In the genomic region with DNA sequence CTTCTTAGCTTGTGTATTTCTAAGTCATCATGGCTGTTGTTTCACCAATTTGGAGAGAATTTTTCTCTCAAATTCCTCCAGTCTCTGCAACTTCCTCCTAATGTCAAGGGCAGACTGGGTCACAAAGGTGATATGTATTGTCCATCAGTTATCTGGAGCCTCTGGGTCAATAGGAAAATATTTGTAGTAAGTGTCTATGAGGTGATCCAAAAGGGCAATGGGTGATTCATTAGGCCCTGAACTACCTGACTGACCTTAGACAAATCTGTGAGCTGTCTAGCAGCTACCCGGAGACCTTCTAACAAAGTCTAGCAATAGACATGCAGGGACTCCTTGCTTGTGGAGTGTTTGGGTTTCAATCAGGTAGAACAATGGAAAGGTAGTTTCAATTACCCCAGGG, we compare ENCODE assay signal across 36 mouse cellular contexts. TPM values are rescaled to one million over a fixed set of nuclear protein-coding genes. Genes with fewer than 3 reads are reported as not detected.
"Had no signal": no experiment of that assay in that cellular context is flagged by ENCODE, and none has a peak within 500 bp of the region (broad histone marks: within the 10 kb centered on the region; RNA-seq: fewer than 3 reads in every experiment).

No protein-coding gene starts in this region.

- H3K27me3 ChIP-seq: embryonic facial prominence, embryonic 12.5 days; embryonic facial prominence, embryonic 13.5 days; embryonic facial prominence, embryonic 15.5 days; forebrain, embryonic 12.5 days; forebrain, embryonic 13.5 days; forebrain, embryonic 15.5 days had no signal

- ATAC-seq: forebrain, embryonic 13.5 days; forebrain, embryonic 14.5 days; forebrain, embryonic 15.5 days; forebrain, embryonic 16.5 days; forebrain, postnatal 0 days had no signal

- H3K4me1 ChIP-seq: embryonic facial prominence, embryonic 10.5 days; embryonic facial prominence, embryonic 12.5 days; embryonic facial prominence, embryonic 13.5 days; embryonic facial prominence, embryonic 15.5 days; forebrain, embryonic 10.5 days; forebrain, embryonic 12.5 days; forebrain, embryonic 13.5 days; forebrain, embryonic 15.5 days had no signal

- H3K4me2 ChIP-seq: embryonic facial prominence, embryonic 12.5 days; embryonic facial prominence, embryonic 13.5 days; embryonic facial prominence, embryonic 15.5 days; forebrain, embryonic 12.5 days; forebrain, embryonic 13.5 days; forebrain, embryonic 15.5 days had no signal

- DNase-seq: cerebellum, adult 8-10 months; cerebellum, adult 9-10 months; cerebellum, adult 9-11 months; cerebellum, postnatal 14 days; cerebellum, postnatal 25 days; cerebellum, postnatal 36 days; embryo, embryonic 11 days; forebrain, postnatal 0 days; gastrocnemius, adult 2 months; gastrocnemius, postnatal 10 days; gastrocnemius, postnatal 14 days; gastrocnemius, postnatal 25 days; gastrocnemius, postnatal 36 days; heart, adult 18-20 months; heart, adult 2 months had no signal

- H3K27ac ChIP-seq: embryonic facial prominence, embryonic 10.5 days; embryonic facial prominence, embryonic 12.5 days; embryonic facial prominence, embryonic 13.5 days; embryonic facial prominence, embryonic 15.5 days; forebrain, embryonic 10.5 days; forebrain, embryonic 12.5 days; forebrain, embryonic 13.5 days; forebrain, embryonic 15.5 days; gastrocnemius, adult 2 months; heart, adult 2 months had no signal

- H3K4me3 ChIP-seq: embryonic facial prominence, embryonic 10.5 days; embryonic facial prominence, embryonic 12.5 days; embryonic facial prominence, embryonic 13.5 days; embryonic facial prominence, embryonic 15.5 days; erythroblast, embryonic 14.5 days; forebrain, embryonic 10.5 days; forebrain, embryonic 12.5 days; forebrain, embryonic 13.5 days; forebrain, embryonic 15.5 days; gastrocnemius, adult 2 months; heart, adult 2 months had no signal

- H3K9me3 ChIP-seq: embryonic facial prominence, embryonic 10.5 days; embryonic facial prominence, embryonic 12.5 days; embryonic facial prominence, embryonic 13.5 days; embryonic facial prominence, embryonic 15.5 days; forebrain, embryonic 10.5 days; forebrain, embryonic 12.5 days; forebrain, embryonic 13.5 days; forebrain, embryonic 15.5 days had no signal

- H3K36me3 ChIP-seq: embryonic facial prominence, embryonic 10.5 days; embryonic facial prominence, embryonic 12.5 days; embryonic facial prominence, embryonic 13.5 days; embryonic facial prominence, embryonic 15.5 days; forebrain, embryonic 10.5 days; forebrain, embryonic 12.5 days; forebrain, embryonic 15.5 days had no signal

- H3K9ac ChIP-seq: embryonic facial prominence, embryonic 12.5 days; embryonic facial prominence, embryonic 13.5 days; embryonic facial prominence, embryonic 15.5 days; forebrain, embryonic 12.5 days; forebrain, embryonic 13.5 days; forebrain, embryonic 15.5 days; forebrain, postnatal 0 days had no signal

RNA-seq across cellular contexts. Expression of a gene that starts 40.9 kb away (rescaled TPM):
- total RNA-seq: common myeloid progenitor, adult 5-6 weeks; gastrocnemius, adult 18-20 months; gastrocnemius, adult 2 months; gastrocnemius, adult 8-10 months; gastrocnemius, postnatal 10 days; gastrocnemius, postnatal 14 days; gastrocnemius, postnatal 25 days; gastrocnemius, postnatal 36 days; gastrocnemius, postnatal 4 days; granulocyte monocyte progenitor cell, adult 5-6 weeks; heart, adult 18-20 months; heart, adult 2 months; heart, adult 8-10 months had no signal
- polyA plus RNA-seq: cortical plate, adult 2 months; embryonic facial prominence, embryonic 12.5 days; embryonic facial prominence, embryonic 13.5 days; embryonic facial prominence, embryonic 15.5 days; erythroblast, embryonic 14.5 days; forebrain, embryonic 10.5 days; forebrain, embryonic 11.5 days; forebrain, embryonic 12.5 days; forebrain, embryonic 13.5 days; forebrain, embryonic 14.5 days; forebrain, embryonic 15.5 days; forebrain, embryonic 16.5 days; forebrain, postnatal 0 days; frontal cortex, adult 2 months; gonadal fat pad, adult 2 months; heart, adult 2 months had no signal
